Mouse (Mus musculus): Measurements from ENCODE around the gene Misp.

Gene Misp

DNA sequence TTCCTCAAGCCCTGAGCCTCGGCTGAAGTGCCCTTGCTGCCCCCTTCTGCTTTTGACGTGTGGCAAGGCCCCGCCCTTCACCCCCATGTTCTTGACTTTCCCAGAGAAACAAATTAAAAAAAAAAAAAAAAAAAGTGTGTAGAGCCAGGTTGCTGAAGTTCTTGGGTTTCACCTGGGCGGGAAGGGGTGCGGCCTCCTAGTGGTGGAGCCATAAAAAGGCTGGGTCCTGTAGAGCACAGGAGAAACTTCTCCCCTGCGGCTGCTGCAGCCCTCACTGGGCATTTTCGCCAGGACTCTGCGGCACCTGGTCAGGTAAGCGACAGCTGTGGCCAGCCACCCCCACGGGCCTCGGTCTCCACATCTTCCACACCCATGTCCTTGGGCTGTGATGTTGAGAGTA is at the start of gene Misp:
Gene Misp, plus strand, starts transcription at position 208 of the 400 bp plus-strand sequence.
- no peak for DNase-seq

DNA sequence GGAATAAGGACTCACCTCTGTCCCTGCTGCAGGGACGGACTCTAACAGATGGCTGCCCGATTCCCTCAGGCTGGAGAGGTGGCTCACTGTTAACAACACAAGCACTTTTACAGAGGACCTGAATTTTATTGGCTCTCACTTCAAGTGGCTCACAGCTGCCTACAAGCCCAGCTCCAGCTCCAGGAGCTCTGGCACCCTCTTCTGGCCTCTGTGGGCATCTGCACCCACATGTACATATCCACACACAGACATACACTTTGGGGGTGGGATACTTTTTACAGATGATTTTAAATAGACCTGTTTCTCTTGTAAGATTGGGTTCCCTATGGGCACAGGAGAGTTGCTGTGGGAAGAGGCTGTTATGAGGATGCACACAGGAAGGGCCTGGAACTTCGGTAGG is 48.5 kb upstream of the Misp start:
- DNase-seq, result no peak

DNA sequence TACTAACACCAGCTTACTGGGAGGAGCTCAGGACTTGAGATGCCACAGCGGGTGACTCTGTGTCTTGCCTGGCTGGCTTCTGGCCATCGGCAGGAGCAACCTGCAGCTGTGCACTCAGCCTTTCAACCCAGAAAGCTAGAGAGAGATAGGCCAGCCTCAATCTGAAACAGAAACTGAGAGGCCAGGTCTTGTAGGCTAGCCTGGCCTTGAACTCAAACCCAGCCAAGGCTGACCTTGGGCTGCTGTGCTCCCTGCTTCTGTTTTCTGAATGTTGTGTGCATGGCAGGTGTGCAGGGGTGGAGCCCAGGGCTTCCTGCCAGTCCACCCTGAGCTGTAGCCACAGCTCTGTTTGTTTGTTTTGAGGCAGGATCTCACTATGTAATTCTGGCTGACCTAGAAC is 47.6 kb upstream of the Misp start:
- no peak for DNase-seq

DNA sequence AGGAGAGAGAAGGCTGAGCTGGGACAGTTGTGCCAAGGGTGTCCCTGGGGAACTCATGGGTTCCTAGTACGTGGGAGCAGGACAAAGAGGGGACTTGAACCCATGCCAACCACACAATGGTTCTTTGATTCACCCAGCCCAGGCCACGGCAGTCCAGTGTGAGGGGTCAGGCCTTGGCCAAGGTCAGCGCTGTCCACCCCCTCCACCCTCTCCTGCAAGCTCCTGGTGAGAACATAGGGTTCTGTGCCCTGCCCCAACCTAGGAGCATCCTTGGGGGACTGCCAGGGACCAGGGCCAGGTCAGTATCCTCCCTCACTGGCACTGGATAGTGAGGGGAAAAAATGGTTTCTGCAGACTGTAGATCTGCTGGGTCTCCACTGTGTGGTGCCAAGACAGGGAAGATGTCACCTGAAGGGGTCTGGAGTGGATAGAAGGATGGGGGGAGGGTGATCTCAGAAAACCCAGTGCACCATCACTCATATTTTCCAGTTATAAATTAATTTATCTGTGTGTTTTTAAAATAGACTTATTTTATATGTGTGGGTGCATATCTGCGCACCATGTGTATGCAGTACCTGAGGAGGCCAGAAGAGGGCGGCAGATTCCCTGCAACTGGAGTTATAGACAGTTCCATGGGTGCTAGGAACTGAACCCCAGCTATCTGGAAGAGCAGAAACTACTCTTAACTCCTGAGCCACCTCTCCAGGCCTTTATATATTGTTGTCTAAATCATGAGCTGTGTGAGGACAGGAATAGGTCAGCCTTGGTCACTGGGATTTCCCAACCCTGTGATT is 46.1 kb upstream of the Misp start:
- no peak for DNase-seq

DNA sequence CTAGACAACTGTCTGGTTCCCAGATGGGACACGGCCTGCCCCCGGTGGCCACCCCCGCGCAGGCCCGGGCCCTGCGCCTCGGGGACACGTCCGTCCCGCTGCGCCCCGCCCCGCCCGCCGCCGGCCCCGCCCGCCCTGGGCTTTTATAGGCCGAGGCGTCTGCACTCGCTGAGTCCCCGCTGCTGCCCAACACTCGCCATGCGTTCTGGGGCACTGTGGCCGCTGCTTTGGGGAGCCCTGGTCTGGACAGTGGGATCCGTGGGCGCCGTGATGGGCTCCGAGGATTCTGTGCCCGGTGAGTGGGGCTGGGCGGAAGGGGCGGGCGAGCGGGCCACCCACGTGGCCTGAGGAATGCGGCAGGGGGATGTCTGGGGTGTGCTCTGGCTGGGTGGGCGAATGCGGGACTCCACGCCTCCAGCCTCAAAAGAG is 43.7 kb upstream of the Misp start, which contains the start of gene Fstl3:
Gene Fstl3, plus strand, starts transcription at position 170 of the 429 bp plus-strand sequence.
- no peak for DNase-seq

DNA sequence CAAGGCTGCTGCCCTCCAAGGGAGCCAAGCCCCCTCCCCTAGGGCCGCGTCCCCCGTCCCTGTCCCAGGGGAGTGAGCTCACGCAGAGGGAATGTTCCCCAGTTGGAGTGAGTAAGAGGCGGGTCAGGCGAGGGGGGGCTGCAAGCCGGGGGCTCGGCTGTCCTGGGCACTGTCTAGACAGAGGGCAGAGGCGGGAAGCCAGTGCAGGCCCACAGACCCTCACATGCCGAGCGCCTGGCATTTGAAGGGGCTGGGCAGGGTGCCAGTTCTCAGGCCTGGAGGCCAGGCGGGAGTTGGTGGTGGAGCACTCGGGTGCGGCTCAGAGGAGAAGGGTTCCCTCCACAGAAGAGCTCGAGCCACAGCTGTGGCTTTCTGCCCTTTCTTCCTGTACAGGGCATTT is 42.8 kb upstream of the Misp start:
- DNase-seq, result peak; percentile 42

DNA sequence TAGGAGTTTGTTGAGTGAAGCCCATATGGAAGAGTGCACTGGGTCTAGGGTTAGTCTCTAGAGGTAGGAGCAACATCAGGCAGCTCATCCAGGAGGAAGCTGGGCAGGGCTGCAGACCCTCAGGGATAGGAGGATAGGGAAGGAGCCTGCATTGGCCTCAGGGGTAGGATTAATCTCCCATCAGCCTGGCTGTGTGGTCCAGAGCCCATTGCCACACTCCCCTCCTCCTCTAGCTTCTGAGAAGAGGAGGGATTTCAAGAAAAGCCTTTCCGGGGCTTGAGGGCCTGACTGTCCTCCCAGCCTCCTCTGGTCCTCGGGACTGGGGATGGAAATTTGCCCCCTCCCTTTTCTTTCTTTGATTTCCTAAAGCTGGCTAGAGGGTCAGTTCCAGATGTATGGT is 41.6 kb upstream of the Misp start:
- DNase-seq, result peak; percentile 32

DNA sequence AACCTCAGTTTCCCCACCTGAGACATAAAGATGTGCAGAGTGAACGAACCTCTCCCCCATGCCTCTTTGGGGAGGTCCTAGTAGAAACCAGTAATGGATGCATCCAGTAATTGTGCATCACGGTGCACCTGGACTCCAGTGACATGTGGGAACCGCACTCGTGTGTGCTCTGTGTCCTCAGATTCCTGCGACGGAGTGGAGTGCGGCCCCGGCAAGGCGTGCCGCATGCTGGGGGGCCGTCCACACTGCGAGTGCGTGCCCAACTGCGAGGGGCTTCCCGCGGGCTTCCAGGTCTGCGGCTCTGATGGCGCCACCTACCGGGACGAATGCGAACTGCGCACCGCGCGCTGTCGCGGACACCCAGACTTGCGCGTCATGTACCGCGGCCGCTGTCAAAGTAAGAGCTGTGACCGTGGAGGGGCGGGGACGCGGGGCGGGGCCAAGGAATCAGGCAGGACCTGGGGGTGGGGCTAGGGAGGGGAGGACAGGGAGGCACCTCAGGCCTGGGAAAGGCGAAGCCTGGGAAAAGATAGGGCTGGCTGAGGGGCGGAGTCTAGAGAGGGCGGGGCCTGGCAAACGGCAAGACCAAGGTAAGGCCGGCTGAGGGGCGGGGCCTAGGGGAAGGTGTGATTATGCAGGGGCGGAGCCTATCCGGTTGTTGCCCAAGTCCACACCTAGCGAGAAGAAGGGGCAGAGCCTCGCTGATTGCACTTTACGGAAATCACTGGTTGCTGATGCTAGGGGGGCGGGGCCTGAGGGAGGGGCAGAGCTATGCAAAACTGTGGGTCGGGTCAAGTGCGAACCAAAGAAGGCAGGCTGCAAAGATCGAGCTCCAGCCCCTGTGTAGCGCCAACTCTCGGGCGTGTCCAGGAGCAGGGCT is 40.8 kb upstream of the Misp start:
- DNase-seq, result peak; percentile 97

DNA sequence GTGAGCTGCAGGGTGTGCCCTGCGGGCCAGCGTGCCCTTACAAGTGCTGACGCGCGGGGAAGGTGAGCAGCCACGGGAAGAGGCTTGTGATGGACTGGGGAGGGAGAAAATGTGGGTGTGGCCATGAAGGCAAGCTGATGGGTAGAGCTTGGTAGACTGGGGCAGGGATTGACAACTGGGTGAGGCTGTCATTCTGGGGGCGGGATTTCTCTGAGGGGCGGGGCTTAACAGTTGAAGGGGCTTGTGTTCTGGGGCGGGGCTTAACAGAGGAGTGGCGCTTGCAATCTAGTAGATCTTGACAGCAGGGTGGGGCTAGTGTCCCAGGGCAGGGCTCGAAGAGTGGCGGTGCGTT is 40.1 kb upstream of the Misp start:
- no peak for DNase-seq

DNA sequence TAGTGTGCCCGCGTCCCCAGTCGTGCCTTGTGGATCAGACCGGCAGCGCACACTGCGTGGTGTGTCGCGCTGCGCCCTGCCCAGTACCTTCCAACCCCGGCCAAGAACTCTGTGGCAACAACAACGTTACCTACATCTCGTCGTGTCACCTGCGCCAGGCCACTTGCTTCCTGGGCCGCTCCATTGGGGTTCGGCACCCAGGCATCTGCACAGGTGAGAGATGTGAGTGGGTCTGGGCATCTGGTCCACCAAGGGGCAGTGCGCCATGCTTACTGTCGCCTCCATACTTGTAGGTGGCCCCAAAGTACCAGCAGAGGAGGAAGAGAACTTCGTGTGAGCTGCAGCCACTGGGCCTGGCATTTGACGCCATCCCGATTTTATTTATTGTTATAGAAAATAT is 39.6 kb upstream of the Misp start:
- DNase-seq, result no peak

DNA sequence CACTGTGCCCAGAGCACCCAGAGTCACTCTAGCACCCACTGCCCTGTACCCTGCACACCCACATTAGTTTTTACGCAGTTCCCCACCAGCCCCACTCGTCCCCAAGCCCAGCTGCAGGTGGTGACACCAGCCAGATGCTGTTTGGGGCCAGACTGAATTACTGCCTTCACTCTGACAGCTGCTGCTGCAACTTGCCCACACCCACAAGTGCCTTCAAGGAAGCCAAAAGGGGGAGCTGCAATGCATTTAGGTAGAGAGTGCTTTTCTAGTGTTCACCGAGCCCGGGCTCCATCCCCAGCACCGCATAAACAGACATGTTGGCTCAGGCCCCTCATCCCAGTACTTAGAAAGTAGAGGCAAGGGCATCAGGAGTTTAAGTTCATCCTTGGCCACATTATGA is 38.8 kb upstream of the Misp start:
- DNase-seq, result no peak

DNA sequence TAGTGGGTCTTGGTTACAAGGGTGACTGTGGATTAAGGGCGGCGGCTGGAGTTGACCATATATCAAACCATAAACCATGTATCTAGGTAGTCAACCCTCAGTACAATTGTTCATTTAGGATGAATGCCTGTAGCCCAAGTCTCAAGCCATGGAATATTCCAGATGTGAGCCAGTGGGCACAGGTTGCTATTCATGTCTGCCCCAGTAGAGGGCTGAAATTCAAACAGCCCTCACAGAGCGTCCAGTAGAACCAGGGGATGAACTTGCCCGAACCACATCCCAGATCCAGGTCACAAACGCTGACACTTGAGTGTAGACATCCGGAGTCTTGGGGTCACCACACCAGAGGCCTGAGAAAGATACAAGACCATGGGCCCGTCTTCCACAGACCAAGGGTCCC is 37.7 kb upstream of the Misp start:
- DNase-seq, result no peak

DNA sequence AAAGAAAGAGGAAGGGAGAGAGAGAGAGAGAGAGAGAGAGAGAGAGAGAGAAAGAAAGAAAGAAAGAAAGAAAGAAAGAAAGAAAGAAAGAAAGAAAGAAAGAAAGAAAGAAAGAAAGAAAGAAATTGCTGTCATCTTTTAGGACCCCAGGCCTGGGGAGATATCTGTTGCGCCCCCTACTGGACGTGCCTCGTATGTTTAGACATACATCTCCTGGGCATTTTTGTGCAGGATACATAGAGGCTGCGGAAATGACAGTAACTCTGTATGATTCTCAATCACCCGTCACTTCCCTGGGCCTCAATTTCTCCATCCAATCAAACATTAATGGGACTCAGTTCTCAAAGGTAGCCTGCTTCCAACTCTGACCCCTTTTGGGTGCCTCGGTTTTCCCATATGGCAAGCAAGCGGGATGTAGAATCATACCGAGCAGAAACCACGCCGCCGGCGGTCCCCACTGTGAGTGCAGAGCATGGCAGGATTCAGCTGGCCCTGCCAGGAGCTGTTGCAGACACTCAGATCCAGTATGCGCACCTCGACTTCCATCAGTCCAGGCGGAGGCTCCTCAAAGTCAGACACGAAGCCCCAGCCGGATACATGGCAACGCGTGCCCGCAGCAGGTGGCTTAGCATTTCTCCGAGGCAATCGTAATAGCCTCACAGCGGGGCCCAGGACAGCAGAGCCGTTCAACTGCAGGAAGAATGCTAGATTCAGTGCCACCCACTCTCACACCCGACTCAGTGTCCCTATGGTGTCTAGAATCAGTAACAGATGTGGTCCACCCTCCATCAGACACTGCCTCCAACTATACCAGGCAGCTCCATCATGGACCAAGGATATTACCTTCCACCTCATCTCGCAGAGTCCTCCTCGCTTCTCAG is 36.6 kb upstream of the Misp start:
- DNase-seq, result peak; percentile 54

DNA sequence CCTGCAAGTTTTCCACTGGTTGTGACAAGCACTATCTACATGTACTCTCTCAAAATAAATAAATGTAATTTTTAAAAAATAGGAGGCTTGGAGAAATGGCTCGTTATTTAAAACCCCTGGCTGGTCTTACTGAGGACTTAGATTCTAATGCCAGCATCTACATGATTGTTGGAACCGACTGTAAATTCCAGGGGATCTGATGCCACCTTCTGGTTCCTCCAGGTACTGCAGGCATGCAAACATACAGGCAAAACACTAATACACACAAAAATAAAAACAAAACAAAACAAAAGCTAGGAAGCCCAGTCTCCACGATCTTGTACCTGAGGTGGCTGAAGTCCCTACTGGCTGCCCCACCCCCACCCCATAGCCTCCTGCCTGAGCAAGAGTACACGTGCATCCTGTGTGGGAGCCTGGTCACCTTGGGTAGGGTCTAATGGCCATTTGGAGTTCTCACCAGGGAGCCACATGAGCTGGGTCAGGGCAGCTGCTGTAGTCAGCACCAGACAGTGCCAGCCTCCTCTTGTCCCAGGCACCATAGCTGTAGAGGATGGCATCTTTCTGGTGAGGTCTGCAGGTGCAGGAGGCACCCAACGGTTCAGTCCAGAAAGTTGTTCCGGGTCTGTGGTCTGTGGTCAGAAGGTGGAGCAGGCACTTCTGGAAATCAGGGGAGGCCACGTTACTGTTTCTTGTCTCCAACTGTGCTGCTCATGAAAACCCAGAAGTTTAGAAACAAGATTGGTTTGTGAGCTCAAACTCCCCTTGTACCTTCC is 32.2 kb upstream of the Misp start:
- DNase-seq, result peak; percentile 85

DNA sequence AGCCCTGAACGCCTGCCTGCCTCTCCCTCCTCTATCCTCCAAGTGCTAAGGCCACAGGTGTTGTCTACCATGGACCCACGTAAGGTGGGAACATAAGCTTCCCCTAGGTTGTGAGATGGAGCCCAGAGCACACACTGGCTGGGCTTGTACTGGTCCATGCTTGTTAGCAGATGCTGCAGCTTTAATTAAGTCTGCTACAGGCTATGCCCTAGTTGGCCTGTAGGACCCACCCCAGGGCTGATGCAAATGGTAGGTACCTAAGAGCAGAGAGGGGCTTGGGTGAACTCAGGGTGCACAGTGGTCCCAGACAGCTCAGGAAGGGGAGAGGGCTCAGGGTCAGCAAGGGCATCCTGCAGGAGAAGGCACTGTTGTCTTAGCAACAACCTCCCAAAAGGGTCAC is 31.2 kb upstream of the Misp start:
- DNase-seq, result no peak

DNA sequence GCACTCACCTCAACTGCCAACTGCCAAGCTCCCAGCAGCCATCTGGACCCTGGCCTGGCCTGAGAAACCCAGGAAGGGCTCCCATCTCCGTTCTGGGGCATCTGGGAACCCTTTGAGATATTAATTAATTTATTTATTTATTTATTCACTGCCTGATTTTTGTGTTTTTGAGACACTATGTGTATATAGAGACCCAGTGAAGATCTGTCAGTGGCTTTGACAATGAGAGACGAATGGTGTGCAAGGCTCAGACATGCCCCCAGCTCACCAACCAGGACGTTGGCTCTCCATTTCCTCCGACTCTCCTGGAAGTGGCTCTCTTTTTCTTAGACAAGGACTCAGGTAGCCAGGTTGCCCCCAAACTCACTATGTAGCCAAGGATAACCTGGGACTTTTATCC is 29.9 kb upstream of the Misp start, which contains the start of gene Prss57:
Gene Prss57, minus strand, starts transcription at position 101 of the 400 bp plus-strand sequence.
- no peak for DNase-seq

DNA sequence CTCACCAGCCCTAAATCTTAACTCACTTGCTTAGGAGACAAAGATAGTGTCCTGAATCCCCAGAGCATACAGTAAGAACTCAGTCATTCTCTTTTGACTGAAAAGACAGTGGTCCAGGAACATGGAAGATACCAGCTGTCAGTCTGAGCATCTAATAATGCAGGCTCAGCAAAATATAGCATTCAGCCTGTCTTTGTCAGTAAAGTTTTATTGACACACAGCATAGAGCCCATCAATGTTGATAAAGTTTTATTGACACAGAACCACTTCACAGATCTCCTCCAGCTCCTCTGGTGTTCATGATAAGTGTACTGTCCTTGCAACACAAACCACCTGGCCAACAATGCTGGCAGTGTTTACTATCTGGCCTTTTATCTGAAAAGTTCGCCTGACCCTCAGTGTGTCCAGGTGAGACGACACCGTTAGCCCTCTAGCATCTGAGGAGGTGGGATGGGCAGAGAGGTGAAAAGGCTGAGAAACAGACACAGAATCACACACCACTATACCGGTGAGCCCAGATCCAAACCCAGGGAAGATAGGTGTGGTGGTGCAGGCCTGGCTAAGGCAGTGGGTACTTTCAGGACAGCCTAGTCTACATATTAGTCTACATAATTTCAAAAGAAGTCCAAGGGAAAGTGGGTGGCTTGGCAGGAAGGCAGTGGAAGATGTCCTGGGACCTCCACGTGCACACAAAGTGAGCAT is 28.3 kb upstream of the Misp start:
- no peak for DNase-seq

DNA sequence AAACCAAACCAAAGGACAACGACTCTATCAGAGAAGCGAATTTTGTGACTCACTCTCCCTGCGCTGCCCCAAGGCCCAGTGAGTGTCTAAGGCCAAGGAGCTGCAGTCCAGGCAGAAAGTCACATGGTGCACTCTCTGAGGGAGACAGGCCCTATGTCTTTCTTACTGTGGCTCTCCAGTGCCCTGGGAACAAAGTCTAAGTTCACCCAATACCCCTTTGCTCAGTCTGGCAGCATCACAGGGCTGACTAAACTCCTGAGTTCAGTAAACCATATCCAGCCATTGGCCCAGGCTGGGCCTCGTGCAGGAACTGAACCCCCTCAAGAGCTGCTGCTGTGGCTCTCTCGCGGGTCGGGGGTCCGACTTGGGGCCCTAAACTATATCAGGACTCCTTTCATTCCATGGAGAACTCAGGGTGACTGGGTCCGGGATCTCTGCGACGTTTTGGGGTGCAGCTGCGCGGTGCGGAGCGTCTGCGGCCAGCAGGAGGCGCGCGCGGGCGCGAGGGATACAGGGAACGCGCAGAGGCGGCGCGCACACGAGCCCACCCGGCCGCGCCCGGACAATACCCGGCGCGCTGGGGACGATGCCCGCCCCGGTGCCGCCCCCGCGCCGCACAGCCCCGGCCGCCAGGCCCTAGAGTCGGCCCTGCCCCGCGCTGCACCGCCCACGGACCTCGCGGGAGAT is 27.6 kb upstream of the Misp start, which contains the start of gene Palm:
Gene Palm, plus strand, starts transcription at position 522 of the 687 bp plus-strand sequence.
- DNase-seq, result peak; percentile 87

DNA sequence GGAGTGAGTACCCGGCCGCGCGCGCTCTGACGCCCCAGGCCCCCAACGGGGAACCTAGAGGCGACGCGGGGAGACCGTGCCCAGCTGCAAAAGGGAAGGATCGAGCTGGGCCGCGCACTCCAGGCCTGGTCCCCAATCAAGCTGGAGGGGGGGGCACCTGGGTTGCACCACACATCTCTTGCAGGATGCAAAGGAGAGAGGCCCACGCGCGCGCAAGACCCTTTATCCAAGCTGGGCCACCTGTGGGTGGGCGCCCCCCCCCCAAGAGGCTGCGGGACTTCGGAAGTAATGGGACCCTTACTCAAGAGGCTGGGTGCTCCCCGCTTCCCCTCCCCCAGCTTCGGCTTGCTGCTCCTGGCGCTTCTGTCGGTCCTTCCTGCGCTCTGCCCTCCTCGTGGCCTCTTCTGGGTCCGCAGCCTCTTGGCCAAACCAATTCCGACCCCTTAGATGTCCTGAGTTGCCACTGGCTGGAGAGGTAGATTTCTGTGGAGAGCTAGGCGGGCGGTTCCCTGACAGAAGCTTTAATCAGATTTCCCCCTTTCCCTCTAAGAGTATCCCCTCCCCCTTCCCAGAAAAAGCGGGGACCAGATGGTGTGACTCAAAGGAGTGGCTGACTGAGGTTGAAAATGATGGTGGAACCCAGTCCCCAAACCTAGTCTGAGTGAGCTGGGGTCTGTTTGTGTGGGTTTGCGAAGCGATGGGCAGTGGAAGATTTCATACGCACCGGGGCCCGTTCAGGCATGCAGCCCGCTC is 26.9 kb upstream of the Misp start:
- DNase-seq, result peak; percentile 54

DNA sequence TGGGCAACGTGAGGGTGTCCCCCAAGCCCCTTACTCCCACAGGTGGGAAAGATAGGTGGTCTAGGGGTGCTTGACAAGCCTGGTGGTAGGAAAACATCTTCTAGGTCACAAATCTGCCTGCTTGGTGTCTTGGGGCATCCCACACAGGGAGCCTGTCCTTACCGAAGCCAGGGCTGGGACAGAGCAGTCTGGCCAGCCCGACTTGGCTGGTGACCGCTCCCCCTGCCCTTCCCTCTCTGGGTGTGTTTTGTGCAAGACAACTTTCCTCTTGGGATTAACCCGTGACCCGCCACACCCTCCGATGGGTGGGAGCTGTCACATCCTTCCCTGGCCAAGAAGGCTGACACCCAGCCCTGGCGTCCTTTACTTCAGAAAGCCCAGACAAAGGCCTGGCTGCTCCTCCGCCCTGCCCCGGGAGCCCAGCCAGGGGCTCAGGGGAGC is 26.3 kb upstream of the Misp start:
- peak; percentile 54 for DNase-seq
